Mouse (Mus musculus) testis, adult 2 months (tissue): ENCODE results near the gene Esm1.

ENCODE experiments used
- CTCF ChIP-seq: fragments of 200-500 bp; IDR thresholded peaks from 2 replicates; pipeline ENCODE4 v1.5.1; 2012; ENCODE audit warnings: low read depth, mild to moderate bottlenecking, inconsistent platforms, low read length, moderate library complexity; ENCODE audit not compliant: control insufficient read depth, insufficient read depth, insufficient replicate concordance
- POLR2A ChIP-seq: fragments of 200-500 bp; IDR thresholded peaks from 2 replicates; pipeline ENCODE4 v1.6.1; 2012; ENCODE audit warnings: low read depth, mild to moderate bottlenecking, inconsistent platforms, low read length, moderate library complexity; ENCODE audit not compliant: control insufficient read depth

- TF ChIP-seq POLR2A (no peak), CTCF (peak; percentile 69; the same call in 1 of the 2 replicates)
Observed at GRCm38 (mm10) chr13:113257190-113257589, 47.7 kb downstream of the Esm1 start.
